Mouse (Mus musculus) liver, embryonic 14.5 days (tissue): ENCODE measurements around the gene Kdm4a.

Experiments used
- CTCF ChIP-seq: IDR thresholded peaks from 2 replicates; pipeline ENCODE4 v1.5.1; 2016; ENCODE audit warnings: antibody characterized with exemption, low read depth, control low read depth
- EP300 ChIP-seq: IDR thresholded peaks from 2 replicates; pipeline ENCODE4 v1.6.1; 2016; ENCODE audit warnings: antibody characterized with exemption, low read depth

- TF ChIP-seq CTCF (peak; percentile 30; the same call in 1 of the 2 replicates), EP300 (no peak)
Observed at GRCm38 (mm10) chr4:118206918-118207640, 27.2 kb upstream of the Kdm4a start.
